Mouse (Mus musculus) adrenal gland, postnatal 25 days (tissue): Measurements from ENCODE around the gene Mul1. TPM values are rescaled to one million over a fixed set of nuclear protein-coding genes. Genes with fewer than 3 reads are reported as not detected.
"Not testable (repeated sequence)": the region's sequence is repeated elsewhere in the genome, so short reads cannot be mapped to it uniquely, and the experiment has no call there.

Source experiments
- DNase-seq: peaks from one replicate; pipeline ENCODE4 v3.0.0; 2021; ENCODE audit warnings: mixed read lengths
- long read RNA-seq: library from polyadenylated mRNA; stranded (forward); transcript quantifications from one replicate; pipeline ENCODE4 v2.0.0, GENCODE M21; 2021
- total RNA-seq: library from RNA; stranded (reverse); gene quantifications from 2 replicates; pipeline ENCODE4 v1.2.3, GENCODE M21; 2021

Gene Mul1
- total RNA-seq, result 26.7 and 50.4 TPM in 2 replicates
- long read RNA-seq, transcript Mul1-201 (4 exons, 3,733 nt), result major isoform, 23 of 47 reads
- long read RNA-seq, partial matches to known transcripts, result 7 of 47 reads
- long read RNA-seq, other reads (novel, unspliced or antisense), result 16 of 47 reads

DNA sequence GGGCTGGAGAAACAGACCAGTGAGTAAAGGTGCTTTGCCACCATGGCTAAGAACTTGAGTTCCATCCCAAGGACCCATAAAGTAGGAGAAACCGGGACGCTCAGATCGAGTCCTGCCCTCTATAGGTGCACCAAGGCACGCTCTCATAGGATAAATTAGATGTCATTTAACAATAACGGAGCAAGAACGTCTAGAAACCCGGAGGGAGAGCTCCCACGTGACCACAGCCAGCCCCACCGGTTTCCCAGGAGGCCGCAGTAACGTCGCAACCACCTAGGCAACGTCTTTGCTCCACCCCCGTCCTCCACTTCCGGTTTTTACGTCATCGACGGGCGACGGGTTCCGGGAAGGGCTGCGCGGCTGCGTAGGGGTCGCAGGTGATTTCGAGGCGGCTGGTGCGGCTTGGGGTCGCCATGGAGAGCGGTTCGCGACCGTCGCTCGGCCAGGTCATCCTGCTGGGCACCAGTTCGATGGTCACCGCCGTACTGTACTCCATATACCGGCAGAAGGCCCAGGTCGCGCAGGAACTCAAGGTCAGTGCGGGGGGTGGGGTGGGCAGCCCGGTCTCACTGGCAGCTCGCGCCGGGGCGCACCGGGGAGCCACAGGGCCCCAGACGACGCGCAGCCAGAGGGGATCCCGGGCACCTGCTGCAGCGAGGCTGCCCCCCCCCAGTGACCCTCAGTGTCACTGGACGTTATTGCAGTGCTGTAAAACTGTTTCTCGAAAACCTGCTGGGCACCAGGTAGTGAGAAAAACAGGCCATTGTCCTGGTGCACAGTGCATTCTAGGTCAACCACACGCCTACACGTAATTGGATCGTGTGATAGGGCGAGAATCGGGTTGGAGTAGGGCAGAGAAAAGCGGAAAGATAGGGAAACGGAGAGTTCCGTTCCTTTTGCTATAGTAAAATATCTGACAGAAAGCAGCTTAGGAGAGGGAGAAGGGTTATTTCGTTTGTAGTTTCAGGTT lies at the start of gene Mul1:
Gene Mul1, plus strand, starts transcription at position 325 of the 970 bp plus-strand sequence.
- DNase-seq, result peak; percentile 96

- DNase-seq, result no peak
Observed at GRCm38 (mm10) chr4:138393703-138394102, 40.8 kb upstream of the Mul1 start.

- peak; percentile 50 for DNase-seq
Observed at GRCm38 (mm10) chr4:138395087-138395970, 39.1 kb upstream of the Mul1 start.

- peak; percentile 78 for DNase-seq
Observed at GRCm38 (mm10) chr4:138395971-138396645, 38.4 kb upstream of the Mul1 start, which contains the start of gene Fam43b. TSS of gene Fam43b (minus strand) at chr4:138396528.

- peak; percentile 28 for DNase-seq
Observed at GRCm38 (mm10) chr4:138396711-138397110, 37.8 kb upstream of the Mul1 start.

DNA sequence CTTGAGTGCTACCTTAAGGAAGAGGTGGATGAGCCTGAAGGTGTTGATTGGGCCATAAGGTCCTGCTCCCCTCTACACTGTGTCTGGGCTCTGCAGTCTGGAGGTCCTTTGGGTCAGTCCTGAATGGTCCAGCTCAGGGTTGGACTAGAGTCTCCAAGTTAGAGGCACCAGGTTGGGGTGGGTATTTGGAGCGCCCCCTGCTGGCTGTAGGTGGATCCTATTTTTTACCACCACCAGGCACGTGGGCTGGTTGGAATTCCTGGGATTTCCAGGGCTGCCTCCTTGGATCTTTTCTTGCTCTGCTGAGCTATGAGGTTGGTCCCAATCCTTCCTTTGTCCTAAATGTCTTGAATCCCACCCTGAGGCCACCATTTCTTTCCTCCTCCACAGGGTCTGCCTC lies 29.7 kb upstream of the Mul1 start:
- peak; percentile 71 for DNase-seq

DNA sequence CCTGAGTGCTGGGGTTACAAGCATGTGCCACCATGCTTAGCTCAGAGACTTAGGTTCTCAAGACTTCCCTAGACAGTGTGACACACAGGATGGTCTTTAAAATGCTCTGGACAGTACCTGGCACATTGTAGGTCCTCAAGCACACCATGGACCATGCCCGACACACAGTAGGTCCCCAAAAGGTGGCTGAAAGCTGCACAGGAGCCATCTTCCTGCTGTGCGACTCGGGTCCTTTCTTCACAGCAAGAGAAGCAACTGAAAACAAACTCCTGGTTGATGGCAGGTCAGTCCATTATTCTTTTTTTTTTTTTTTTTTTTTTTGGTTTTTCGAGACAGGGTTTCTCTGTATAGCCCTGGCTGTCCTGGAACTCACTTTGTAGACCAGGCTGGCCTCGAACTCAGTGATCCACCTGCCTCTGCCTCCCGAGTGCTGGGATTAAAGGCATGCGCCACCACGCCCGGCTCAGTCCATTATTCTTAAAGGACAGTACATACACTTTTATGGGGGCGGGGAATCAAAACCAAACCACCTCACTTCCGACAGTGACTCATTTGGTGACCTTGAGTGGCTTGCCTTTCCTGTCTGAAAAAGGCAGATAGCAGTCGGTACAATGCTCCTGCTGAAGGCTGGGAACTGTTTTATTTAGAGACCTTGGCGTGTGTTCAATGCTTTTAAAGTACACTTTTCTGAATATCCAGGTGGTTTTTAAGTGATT lies 26.8 kb upstream of the Mul1 start:
- DNase-seq, result peak; percentile 40

DNA sequence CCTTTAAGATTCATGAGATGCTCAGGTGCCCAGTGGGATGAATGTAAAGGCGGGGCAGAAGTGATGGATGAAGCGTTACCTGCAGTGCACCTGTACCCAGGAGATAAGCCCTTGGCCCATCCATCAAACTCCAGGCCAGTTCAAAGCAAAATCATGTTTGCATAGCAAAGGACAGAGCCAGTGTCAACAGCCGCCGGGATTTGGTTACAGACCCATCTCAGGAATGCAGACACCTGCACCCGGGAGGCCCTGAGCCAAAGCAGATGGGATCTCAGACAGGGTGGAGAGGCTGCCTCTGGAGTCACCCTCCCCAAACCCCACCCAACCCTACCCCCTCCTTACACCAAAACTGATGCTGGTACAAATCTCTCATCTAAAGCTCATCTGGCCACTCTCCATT lies 23.5 kb upstream of the Mul1 start:
- no peak for DNase-seq

DNA sequence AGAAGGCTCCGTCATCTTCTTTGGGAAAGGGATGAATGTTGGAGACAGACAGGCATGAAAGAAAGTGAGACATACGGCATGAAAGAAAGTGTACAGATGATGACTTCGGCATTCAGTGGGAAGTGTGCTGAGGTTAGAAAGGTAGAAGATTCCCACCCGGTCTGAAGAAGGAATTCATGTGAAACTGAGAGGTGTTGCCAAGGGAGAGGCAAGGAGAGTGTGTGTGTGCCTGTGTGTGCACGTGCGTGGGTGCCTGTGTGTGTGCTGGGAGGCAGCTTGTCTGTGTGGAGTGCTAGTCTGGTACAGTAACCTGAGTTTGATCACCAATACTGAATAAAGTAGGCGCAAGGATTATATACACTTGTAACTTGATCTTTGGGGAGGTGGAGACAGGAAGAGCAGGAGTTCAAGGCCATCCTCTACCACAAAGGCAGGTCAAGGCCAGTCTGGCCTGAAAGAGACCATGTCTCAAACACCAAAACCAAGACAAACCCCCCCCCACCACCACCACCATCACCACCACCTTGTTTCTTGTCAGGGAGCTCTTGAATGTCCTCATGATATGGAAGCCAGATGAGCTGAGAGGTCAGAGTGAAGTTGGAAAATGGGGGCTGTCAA lies 22.9 kb upstream of the Mul1 start:
- no peak for DNase-seq

- DNase-seq, result no peak
Observed at GRCm38 (mm10) chr4:138414725-138415124, 19.7 kb upstream of the Mul1 start.

DNA sequence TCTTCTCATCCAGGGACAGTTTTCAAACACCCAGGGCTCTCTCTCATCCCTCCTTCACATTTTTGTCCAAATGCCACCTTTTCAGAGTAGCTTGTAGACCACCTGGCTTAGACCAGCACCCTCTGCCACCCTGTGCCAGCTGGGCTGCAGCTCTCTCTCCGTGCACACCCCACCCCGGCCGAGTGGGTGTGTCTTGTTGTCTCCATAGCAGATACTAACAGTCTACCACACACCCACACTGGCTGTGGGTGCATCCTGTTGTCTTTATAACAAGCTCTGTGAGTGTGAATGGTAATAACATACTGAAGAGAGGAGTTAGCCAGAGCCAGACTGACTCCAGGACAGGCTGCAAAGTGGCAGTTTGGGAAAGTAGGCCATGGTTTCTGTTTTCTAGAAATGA lies 18.5 kb upstream of the Mul1 start:
- DNase-seq, result no peak

DNA sequence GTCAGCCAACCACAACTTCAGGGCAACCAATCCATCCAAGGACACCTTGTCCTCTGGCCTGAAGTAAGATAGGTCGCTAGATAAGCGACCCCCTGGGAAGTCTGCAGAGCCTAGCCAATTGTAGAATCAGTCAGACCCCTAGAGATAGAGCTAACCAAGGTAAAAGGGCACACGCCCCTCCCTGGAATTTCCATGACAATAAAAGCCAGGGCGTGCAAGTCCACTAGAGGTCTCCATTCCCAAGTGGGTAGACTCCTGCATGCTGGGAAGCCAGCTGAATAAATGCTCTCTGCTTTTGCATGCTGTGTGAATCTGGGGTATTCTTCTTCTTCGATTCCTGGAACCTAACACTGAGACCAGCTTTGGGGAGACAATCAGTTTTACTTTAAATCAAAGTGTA lies 18.1 kb upstream of the Mul1 start:
- no peak for DNase-seq

DNA sequence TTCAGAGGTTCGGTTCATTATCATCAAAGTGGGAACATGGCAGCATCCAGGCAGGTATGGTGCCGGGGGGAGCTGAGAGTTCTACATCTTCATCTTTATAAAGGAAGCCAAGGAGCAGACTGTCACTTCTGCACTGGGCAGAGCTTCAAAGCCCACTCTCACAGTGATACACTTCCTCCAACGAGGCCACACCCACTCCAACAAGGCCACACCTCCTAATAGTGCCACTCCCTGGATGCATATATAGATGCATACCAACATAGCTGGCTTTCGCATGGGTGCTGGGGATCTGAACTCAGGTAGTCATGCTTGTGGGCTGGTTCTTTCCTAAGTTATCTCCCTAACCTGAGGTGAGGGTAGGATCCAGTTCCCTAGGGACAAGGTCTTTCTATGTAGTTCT lies 16.6 kb upstream of the Mul1 start:
- DNase-seq, result no peak

- DNase-seq, result no peak
Observed at GRCm38 (mm10) chr4:138418340-138418957, 16.0 kb upstream of the Mul1 start.

GRCm38 (mm10) chr4:138425028-138425427 lies 9.4 kb upstream of the Mul1 start:
- DNase-seq, result no peak

DNA sequence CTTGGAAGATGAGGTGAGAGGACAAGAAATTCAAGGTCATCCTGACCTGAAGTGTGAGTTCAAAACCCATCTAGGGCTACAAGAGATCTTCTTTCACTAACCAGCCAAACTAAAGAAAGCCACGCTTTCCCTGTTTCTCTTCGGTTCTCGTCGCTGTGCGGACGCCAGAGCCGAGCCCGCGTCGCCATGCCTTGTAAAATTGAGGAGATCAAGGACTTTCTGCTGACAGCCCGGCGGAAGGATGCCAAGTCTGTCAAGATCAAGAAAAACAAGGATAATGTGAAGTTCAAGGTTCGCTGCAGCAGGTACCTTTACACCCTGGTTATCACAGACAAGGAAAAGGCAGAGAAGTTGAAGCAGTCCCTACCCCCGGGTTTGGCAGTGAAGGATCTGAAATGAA lies 8.9 kb upstream of the Mul1 start:
- DNase-seq, result not testable (repeated sequence)

DNA sequence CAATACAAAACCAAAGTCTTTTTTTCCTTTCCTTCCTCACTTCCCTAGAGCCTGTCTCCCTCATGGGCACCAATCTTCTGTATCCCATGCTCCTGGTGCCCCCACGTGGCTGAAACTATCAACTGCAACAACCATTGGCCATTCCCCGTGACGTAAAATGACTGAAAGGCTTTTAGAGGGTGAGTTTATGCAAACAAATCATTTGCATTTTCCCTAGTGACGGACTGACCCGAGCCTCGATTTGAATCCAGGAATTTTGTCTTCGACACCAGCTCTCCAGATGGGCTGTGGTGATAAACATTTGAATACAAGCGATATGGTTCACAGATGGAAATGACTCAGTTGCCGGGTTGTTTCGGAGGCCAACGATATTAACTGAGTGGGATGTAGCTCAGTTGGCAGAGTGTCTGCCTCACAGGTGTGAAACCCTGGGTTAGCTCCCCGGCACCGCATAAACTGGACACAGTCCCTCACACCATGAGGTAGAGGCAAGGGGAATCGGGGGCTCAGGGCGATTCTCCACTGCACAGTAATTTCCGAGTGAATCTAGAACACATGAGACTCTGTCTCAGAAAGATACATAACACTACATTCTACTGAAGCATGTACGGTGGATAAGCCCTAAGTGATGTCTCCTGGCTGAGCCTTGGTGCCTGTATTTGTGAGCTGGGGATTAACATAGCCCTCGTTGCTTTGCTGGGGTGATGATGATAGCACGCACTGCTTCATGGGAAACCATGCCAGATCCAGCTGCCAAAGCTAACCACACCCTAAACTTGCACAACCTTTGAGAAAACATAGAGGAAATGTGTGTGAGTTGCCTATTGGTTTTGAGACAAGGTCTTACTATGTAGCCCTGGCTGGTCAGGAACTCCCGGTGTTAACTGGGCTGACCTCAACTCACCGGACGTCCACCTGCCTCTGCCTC lies 7.4 kb upstream of the Mul1 start:
- peak; percentile 87 for DNase-seq

- peak; percentile 56 for DNase-seq
Observed at GRCm38 (mm10) chr4:138429778-138430177, 4.7 kb upstream of the Mul1 start.

GRCm38 (mm10) chr4:138431340-138431739 lies 3.1 kb upstream of the Mul1 start:
- no peak for DNase-seq
